Mouse (Mus musculus) heart, adult 2 months (tissue): ENCODE data around the gene F12. TPM values are rescaled to one million over a fixed set of nuclear protein-coding genes. Genes with fewer than 3 reads are reported as not detected.

Experiments used
- DNase-seq, 2 experiments: peaks; one replicate each; pipeline ENCODE4 v3.0.0; 2021
- H3K27ac ChIP-seq: fragments of 200-600 bp; 2 replicates; pipeline ENCODE4 v1.8.1; 2022
- H3K27me3 ChIP-seq: fragments of 200-500 bp; 2 replicates; pipeline ENCODE4 v1.6.1; 2012; ENCODE audit warnings: mild to moderate bottlenecking, low read length, inconsistent platforms, mixed read lengths; ENCODE audit not compliant: control insufficient read depth, insufficient read depth
- H3K36me3 ChIP-seq: fragments of 200-500 bp; 2 replicates; pipeline ENCODE4 v1.6.1; 2012; ENCODE audit warnings: low read length, inconsistent platforms; ENCODE audit not compliant: control insufficient read depth, insufficient read depth
- H3K4me1 ChIP-seq: fragments of 200-500 bp; 2 replicates; pipeline ENCODE4 v1.6.1; 2011; ENCODE audit warnings: low read length; ENCODE audit not compliant: control insufficient read depth, insufficient read depth
- H3K4me3 ChIP-seq: fragments of 200-600 bp; 2 replicates; pipeline ENCODE4 v1.8.1; 2022
- H3K79me2 ChIP-seq: fragments of 200-500 bp; replicated peaks from 2 replicates; pipeline ENCODE4 v1.6.1; 2012; ENCODE audit warnings: mild to moderate bottlenecking, inconsistent platforms, low read length, moderate library complexity, mixed read lengths; ENCODE audit not compliant: control insufficient read depth, insufficient read depth
- H3K9ac ChIP-seq: fragments of 200-500 bp; 2 replicates; pipeline ENCODE4 v1.6.1; 2012; ENCODE audit warnings: low read depth, mild to moderate bottlenecking, control low read depth, inconsistent platforms, low read length, mixed read lengths
- CTCF ChIP-seq: fragments of 200-600 bp; IDR thresholded peaks from 2 replicates; pipeline ENCODE4 v1.8.1; 2022; ENCODE audit warnings: antibody characterized with exemption, mild to moderate bottlenecking, moderate library complexity
- EP300 ChIP-seq: fragments of 200-500 bp; IDR thresholded peaks from 2 replicates; pipeline ENCODE4 v1.6.1; 2011; ENCODE audit warnings: low read depth, low read length, control low read depth; ENCODE audit not compliant: insufficient read depth
- POLR2A ChIP-seq: fragments of 200-500 bp; IDR thresholded peaks from 2 replicates; pipeline ENCODE4 v1.6.1; 2011; ENCODE audit warnings: mild to moderate bottlenecking, low read depth, low read length, control low read depth; ENCODE audit not compliant: insufficient read depth
- WGBS: fragments of 180-500 bp; shearing (Covaris S2); methylation state at CpG from one replicate; pipeline ENCODE4 v1.1.7; 2018; 5-methylcytosine and 5-hydroxymethylcytosine counted together
- intact Hi-C: fragments of 180-260 bp; cut with DNase I; formaldehyde crosslinking; loops from one replicate; pipeline ENCODE4 v1.15.1; 2025
- long read RNA-seq: library from polyadenylated mRNA; stranded (forward); transcript quantifications from one replicate; pipeline ENCODE4 v2.0.0, GENCODE M21; 2021
- polyA plus RNA-seq: library from polyadenylated mRNA; depleted of rRNA; stranded (reverse); fragments of >200 nt; gene quantifications from 2 replicates; pipeline ENCODE4 v1.2.3, GENCODE M21; 2012; rRNA removed
- total RNA-seq, 2 experiments: library from RNA; stranded (reverse); gene quantifications; 2 replicates each; pipeline ENCODE4 v1.2.3; 2021

The F12 gene
- total RNA-seq (not detected), polyA plus RNA-seq (0.23 TPM in 1 of 2 replicates, not detected in the other)
- long read RNA-seq, result 0 reads

DNA sequence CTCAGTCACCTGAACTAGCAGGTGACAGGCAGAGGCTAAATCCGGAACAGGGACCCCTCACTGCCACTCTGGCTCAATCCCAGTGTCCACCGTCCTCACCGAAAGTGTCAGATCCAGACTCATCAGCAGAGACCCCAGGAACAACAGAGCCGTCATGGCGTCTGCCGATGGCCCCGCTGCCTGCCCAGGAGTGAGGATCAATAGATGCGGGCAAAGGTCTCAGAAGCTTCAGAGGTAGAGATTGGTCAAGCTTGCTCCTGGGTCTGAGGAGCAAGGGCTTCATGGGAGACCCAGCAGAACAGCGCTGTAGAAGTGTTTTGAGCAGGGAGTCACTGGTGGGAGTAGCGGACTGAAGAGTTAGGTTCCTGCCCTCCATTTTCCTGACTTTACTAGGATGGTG lies at the start of gene F12:
Gene F12 (minus strand): TSS at position 181 of the 400 bp plus-strand sequence.
- H3K79me2 ChIP-seq, result no peaks in the 10 kb centered on the region
- no peak within 1 kb of the TSS for H3K27ac ChIP-seq
- no peaks in the 10 kb centered on the region for H3K36me3 ChIP-seq
- TF ChIP-seq POLR2A (no peak), EP300 (no peak), CTCF (no peak)
- no peaks in the 10 kb centered on the region; the same call in 1 of the 2 replicates for H3K27me3 ChIP-seq
- no peak for DNase-seq
- intact Hi-C loops, result no loop called here
- 90% methylated on average over 10 of the region's 10 CpGs for WGBS
- H3K4me1 ChIP-seq, result peaks cover 5% of the 10 kb centered on the region
- H3K9ac ChIP-seq, result no peak within 1 kb of the TSS
- H3K4me3 ChIP-seq, result no peak within 1 kb of the TSS

DNA sequence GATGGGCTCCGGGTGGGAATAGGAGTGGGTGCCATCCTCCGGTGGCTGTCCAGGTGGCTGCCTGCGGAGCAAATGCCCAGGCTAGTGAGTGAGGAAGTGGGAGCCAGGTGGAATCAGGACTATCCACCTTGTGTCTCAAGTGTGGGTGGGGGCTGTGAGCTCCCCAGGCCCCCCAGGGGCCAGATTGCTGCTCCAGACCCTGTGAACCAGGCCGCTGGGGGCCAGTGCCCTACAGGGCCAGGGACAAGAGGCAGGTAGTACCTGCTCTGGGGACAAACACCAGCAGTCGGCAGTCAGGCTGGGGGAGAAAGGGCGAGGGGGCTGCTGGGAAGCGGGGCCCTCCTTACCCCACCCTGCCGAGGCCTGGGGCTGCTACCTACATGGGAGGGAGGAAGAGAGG lies 49.7 kb upstream of the F12 start:
- intact Hi-C loops, result no loop called here
- H3K36me3 ChIP-seq, result no peaks in the 10 kb centered on the region
- WGBS, result 93% methylated on average over 8 of the region's 8 CpGs

DNA sequence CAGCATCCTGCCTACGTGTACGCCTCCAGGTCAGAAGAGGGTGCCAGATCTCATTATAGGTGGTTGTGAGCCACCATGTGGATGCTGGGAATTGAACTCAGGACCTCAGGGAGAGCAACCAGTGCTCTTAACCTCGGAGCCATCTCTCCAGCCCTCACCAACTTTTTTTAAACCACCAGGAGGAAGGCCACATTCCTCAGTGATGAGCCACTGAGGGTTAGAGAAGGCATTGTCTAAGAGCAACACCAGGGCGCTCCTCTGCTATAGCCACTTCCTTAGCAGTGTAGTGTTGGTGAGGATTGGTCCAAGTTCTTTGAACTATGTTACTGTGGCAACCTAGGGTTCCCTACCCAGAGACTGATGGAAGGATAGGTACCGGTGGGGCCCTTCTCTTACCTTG lies 49.2 kb upstream of the F12 start:
- intact Hi-C loops, result no loop called here
- H3K79me2 ChIP-seq, result no peaks in the 10 kb centered on the region

More for the DNA sequence above, 49.7 kb upstream of the F12 start:
- H3K4me3 ChIP-seq, result no peak overlapping the region
- TF ChIP-seq CTCF, result no peak
- TF ChIP-seq EP300, result no peak
- TF ChIP-seq POLR2A, result no peak
- peaks cover 6% of the 10 kb centered on the region for H3K4me1 ChIP-seq
- H3K27ac ChIP-seq, result no peak overlapping the region
- H3K9ac ChIP-seq, result no peak overlapping the region
- no peaks in the 10 kb centered on the region for H3K27me3 ChIP-seq
- no peak for DNase-seq
- H3K79me2 ChIP-seq, result no peaks in the 10 kb centered on the region

DNA sequence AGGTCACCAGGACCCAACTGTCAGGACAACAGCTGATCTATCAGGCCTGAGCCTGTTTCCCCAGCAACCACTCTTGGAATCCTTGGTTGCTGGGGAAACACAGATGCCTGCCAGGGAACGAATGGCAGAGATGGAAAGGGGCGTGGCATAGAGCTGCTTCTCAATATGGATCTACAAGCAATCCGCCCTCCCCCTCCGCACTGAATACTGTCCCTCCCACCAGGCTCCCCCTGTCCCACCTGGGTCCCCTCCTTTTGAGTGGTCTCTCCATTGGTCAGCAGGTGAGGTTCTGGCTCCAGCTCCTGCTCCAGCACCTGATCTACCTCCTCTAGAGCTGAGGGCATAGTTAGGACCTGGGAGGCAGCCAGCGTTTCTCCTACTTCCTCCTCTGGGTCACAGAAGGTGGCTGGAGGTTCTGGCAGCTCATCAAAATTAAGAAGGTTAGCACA lies 48.1 kb upstream of the F12 start:
- no peak overlapping the region for H3K4me3 ChIP-seq
- DNase-seq, result no peak
- intact Hi-C loops, result no loop called here
- TF ChIP-seq CTCF (no peak), EP300 (no peak), POLR2A (no peak)
- no peak overlapping the region for H3K27ac ChIP-seq
- H3K79me2 ChIP-seq, result no peaks in the 10 kb centered on the region
- peaks cover 6% of the 10 kb centered on the region for H3K4me1 ChIP-seq
- no peaks in the 10 kb centered on the region for H3K27me3 ChIP-seq
- H3K36me3 ChIP-seq, result no peaks in the 10 kb centered on the region
- 71% methylated on average over 5 of the region's 5 CpGs for WGBS
- no peak overlapping the region for H3K9ac ChIP-seq

More for the DNA sequence above, 49.2 kb upstream of the F12 start:
- H3K36me3 ChIP-seq, result no peaks in the 10 kb centered on the region
- no peaks in the 10 kb centered on the region for H3K27me3 ChIP-seq
- H3K9ac ChIP-seq, result no peak overlapping the region
- no peak overlapping the region for H3K4me3 ChIP-seq
- TF ChIP-seq POLR2A, result no peak
- TF ChIP-seq CTCF, result no peak
- TF ChIP-seq EP300, result no peak
- peaks cover 6% of the 10 kb centered on the region for H3K4me1 ChIP-seq
- no peak for DNase-seq
- H3K27ac ChIP-seq, result no peak overlapping the region
- 87% methylated on average over 5 of the region's 5 CpGs for WGBS

DNA sequence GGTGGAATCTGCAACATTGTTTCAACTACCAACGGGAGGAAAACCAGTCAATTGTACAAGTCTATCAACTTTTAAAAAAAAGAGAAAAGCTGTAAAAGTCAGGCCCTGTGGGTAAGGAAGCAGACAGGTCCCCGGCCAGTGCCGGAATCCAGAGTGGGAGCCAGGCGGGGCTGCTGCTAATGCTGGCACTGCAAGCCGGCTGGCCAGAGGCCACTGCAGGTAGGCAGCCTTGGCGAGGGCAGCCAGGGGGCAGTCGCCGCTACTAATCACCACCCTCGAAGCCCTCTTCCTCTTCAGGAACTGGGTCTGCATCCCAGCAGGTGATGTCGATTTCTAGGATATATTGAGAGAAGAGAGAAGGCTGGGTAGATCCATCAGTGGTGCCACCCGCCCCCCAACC lies 47.4 kb upstream of the F12 start:
- H3K4me3 ChIP-seq, result no peak overlapping the region
- WGBS, result 64% methylated on average over 11 of the region's 11 CpGs
- DNase-seq, result no peak
- no peaks in the 10 kb centered on the region for H3K27me3 ChIP-seq
- H3K36me3 ChIP-seq, result no peaks in the 10 kb centered on the region
- TF ChIP-seq POLR2A (no peak), EP300 (no peak), CTCF (0 out of 2 replicates have a peak, but pooled peaks have one; percentile 5)
- intact Hi-C loops, result loop anchor here (2.0 kb wide), 2 partner anchors 27 to 39 kb away; partner anchors contain the start of gene Pdlim7
- peaks cover 6% of the 10 kb centered on the region for H3K4me1 ChIP-seq
- H3K9ac ChIP-seq, result no peak overlapping the region
- H3K79me2 ChIP-seq, result no peaks in the 10 kb centered on the region
- H3K27ac ChIP-seq, result no peak overlapping the region

DNA sequence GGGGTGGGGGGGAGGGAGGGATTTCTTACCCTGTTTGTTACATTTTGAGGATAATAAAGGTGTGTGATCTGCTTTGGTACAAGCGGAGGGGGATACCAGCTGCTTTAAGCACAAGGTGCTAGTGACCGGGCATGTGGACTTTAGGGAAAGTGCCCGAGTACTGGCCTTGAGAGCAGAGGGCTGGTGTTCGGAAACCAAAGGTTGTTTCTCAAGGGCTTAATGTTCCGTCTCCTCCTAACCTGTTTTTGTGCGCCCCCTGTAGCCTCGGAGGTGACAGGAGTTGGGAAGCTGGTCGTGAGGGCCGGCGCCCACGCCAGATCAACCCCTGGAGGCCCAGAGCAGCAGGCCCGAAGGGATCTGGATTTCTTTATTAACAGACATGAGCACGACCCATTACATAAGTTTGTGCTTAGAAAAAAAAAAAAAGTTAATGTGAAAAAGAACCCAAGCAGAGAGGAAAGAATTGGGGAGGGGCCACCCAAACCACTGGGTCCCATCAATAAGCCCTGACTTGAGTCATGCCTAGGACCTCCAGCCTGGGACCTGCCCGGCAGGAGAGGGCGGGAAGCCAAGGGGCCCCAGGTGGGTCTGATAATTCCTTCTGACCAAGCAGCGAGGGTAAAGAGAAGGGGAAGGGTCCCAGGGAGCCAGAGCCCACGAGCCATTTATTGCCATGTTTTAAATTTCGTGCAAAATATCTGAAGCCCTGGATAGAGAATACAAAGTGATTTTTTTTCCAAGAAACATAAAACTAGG lies 46.7 kb upstream of the F12 start:
- peak overlapping the region; percentile 70 for H3K4me3 ChIP-seq
- H3K9ac ChIP-seq, result no peak overlapping the region; the same call in 1 of the 2 replicates
- peak; percentile 47 for TF ChIP-seq CTCF
- TF ChIP-seq POLR2A, result no peak
- WGBS, result 48% methylated on average over 18 of the region's 18 CpGs
- no peak for DNase-seq
- no peaks in the 10 kb centered on the region for H3K36me3 ChIP-seq
- intact Hi-C loops, result loop anchor here (2.0 kb wide), 2 partner anchors 26 to 40 kb away; partner anchors contain the start of gene Pdlim7
- H3K4me1 ChIP-seq, result peaks cover 2% of the 10 kb centered on the region; the same call in 1 of the 2 replicates
- H3K27me3 ChIP-seq, result no peaks in the 10 kb centered on the region
- no peak overlapping the region; the same call in 1 of the 2 replicates for H3K27ac ChIP-seq
- no peaks in the 10 kb centered on the region for H3K79me2 ChIP-seq
